Mouse (Mus musculus) brain, embryonic 14.5 days (tissue): ENCODE results near the gene Clmn. TPM values are rescaled to one million over a fixed set of nuclear protein-coding genes. Genes with fewer than 3 reads are reported as not detected.
A peak's percentile ranks its signal among the peaks of the same experiment; 100 is the strongest.

Experiments
- DNase-seq: peaks from one replicate; pipeline ENCODE4 v3.0.0-alpha.2; 2011; ENCODE audit warnings: low read depth
- CTCF ChIP-seq: fragments of 200-500 bp; IDR thresholded peaks from 2 replicates; pipeline ENCODE4 v1.5.1; 2012; ENCODE audit warnings: inconsistent platforms, mild to moderate bottlenecking, moderate library complexity, borderline replicate concordance; ENCODE audit not compliant: insufficient read depth, insufficient read length; ENCODE audit errors: extremely low read depth
- POLR2A ChIP-seq: fragments of 200-500 bp; IDR thresholded peaks from 2 replicates; pipeline ENCODE4 v1.6.1; 2012; ENCODE audit warnings: mild to moderate bottlenecking, inconsistent platforms, borderline replicate concordance; ENCODE audit not compliant: poor library complexity, insufficient read depth, insufficient read length, severe bottlenecking; ENCODE audit errors: extremely low read depth
- polyA plus RNA-seq: library from polyadenylated mRNA; depleted of rRNA; stranded (reverse); fragments of >200 nt; gene quantifications from 2 replicates; pipeline ENCODE4 v1.2.3, GENCODE M21; 2012

Gene Clmn
- polyA plus RNA-seq, 1 experiment: 3.2 TPM

DNA sequence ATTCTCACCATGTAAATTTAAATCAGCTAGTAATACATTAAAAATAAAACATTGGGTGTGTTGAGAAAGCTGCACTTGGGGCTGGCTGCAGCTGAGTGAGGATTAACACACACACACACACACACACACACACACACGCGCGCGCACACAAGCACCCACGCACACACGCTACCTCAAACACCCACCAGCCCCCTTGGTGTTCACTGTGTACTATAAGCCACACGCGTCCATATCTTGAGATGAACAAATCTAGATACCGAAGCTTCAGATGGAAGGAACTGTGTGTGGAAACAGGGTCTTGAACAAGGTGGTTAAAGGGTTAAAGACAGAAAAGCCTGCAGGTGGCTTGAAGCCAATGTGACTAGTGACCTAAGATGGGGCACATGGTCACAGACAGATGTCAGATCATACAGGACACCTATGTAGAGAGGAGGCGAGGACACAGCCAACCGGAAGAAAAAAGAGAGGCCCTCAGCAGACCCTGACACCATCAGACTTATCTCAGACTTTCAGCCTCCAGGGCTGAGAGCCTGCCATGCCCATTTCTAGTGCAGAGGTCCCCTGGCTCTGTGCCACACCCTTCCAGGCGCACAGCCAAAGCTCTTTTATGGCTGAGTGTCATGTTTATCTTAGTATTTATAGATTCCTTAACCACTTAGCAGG lies 40.5 kb downstream of the Clmn start:
- DNase-seq: peak; percentile 92
- TF ChIP-seq CTCF (no peak), POLR2A (no peak)

DNA sequence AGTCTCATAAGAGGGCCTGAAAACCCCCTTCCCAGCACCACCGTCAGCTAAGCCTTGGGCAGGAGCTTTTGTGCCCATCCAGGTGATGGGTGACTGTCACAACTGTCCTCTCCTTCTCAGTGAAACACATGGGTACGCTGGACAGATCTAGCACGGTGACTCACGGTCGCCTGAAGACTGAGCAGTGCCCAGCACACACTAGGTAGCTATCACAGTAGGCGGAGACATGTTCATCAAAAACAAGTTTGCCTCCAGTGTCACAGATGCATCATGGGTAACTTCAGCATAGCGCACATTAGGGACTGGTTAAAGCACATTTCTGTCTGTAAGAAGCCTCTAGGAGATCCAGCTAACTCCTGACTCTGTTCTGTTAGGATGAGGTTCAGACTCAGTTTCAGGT lies 41.2 kb downstream of the Clmn start:
- DNase-seq: no peak
- TF ChIP-seq POLR2A: no peak
- no peak for TF ChIP-seq CTCF

DNA sequence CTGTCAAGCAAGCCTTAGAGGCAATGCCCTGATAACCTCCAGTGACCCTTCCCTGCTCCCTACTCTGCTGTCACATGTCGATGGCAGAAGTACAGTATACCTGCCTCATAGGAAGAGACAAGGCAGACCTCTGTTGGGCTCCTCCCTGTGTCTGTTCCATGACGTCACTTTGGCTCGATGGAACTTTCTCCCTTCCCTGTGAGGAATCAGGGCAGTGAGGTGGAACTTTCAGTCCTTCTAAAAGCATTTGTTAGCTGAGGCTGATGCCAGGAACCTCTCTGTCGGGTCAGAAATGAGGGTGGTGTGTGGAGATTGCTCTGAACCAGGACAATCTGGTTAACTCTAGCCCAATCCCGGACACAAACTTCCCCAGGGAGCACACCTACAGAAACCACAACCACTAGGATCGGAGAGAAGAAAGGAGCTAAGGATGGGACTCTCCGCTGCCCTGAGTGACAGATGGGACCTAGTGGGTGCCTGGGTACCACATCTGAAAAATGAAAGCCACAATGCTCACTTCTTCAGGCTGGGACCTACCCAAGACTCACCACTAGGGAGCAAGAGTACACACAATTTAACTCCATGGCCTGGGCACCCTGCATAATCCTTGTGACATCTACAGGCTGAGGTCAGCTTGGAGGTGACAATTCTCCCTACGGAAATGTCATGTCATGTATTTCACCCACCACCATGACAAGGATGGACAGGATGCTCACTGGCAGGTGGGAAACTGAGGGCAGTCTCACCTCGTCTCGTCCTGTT lies 41.9 kb downstream of the Clmn start:
- no peak for DNase-seq
- TF ChIP-seq CTCF (no peak), POLR2A (no peak)

DNA sequence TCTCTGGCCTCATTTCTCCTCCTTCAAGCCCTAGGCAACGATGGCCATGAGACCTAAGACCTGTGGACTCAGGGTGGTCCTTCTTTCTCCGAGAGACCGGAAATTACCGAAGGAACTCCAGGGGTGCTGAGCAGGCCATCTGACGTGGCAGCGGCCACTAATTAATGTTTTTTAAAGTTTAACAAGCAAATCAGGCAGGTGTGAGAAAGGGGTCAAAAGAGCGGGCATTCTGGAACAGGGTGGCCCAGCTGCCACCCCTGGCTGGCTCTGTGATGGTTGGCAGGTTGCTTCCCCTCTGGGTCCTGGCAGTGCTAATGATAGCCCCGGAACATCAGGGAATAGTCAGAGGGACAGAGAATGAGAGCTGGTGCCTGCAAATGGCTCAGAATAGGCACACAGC lies 42.7 kb downstream of the Clmn start:
- DNase-seq: no peak
- no peak for TF ChIP-seq CTCF
- no peak for TF ChIP-seq POLR2A

DNA sequence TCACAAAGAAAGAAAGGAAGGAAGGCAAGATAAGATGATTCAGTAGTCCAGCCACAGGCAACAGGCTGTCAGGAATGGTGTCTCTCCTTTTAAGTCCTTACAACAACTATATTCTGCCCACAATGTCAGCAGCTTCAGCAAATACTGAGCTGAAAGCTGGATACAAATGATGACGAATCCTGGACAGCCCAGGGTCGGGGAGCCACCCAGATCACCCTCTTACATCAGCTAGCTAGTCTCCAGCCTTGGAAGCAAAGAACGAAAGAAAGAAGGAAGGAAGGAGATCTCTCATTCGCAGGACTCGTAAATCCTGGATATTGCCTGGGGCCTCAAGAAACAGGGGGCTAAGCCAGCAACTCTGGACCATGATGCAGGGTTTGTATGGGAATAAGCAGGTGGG lies 44.8 kb downstream of the Clmn start:
- no peak for DNase-seq
- TF ChIP-seq CTCF (no peak), POLR2A (no peak)

DNA sequence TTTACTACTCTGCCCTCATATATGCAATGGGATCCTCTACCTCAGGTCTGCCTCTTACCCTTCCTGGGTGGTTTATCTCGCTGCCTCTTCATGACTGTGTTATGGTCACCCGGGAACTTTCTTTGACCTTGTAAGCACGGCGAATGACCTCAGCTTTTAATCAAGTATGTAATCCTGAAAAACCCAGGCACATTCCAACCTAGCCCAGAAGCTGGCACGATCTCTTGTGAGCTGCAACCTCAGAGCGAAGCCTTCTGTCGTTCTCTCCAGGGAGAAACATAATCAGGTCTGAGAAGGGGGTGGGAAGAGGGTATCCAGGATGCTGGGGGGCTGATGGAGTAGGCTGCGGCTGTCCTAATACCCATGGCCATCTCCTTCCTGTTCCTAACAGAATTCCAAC lies 45.8 kb downstream of the Clmn start:
- no peak for TF ChIP-seq CTCF
- TF ChIP-seq POLR2A: no peak
- no peak for DNase-seq

DNA sequence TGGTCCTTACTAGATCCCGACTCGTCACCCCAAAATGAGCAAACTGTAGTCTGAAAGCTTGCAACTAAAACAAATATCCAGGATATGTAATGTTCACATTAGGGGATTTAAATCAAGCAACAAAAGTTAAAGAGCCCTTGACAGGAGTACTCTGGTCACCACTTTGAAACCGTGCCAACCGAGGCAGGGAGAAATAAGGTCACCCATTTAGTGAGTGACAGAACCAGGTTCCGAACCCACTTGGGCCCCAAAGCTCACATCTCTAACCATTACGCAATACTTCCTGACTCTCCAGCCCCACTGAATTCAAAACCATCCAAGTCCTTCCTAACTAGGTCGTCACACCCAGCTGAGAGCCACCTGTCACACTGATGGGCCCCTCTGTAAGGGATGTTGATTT lies 46.8 kb downstream of the Clmn start:
- TF ChIP-seq CTCF (no peak), POLR2A (no peak)
- DNase-seq: no peak

DNA sequence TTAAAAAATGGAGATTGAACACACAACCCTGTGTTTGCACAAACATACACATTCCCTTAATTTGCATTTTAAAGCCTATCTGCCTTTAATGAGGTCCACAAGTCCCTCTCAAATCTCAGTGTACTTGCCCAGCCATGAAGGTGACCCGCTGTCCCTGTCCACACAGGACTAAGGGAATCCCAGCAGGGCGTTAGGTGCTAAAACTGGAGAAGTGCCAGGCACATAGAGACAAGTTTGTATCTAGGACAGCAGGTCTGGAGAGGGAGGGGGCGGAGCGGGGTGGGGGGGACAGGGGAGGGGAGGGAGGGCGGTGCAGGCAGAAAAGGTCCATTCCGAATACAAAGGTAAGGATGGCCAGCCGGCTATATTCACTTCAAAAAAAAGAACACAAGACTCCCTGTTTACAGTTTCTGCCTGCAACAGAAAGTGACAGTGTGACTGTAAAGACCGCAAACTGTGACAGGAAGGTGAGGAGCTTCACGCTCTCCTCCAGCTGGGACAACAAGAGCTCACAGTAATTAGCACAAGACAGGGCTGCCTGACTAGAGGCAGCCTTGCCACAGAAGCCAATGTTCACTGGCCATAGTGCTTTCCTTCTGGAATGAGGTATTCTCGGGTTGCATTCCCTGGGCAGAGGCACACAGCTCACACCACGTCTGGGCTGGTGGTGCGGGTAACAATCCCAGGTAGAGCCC lies 47.6 kb downstream of the Clmn start:
- no peak for TF ChIP-seq POLR2A
- DNase-seq: peak; percentile 63

DNA sequence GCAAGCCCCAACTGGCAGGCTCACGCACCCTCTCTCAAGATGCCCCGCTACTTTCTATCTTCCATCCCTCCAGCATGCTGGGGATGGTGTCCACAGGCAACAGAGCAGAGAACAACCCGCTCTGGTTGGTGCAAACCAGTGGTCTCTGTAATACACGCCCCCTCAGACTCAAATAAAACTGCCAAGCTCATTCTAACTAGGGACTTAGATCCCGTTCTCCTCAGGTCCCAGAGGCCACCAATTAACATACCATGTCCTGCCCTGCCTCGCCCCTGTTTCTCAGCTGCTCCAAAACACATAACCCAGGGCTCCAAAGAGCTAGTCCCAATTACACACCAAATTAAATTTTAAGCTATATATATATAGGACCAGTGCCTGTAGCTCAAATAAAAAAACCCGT lies 50.6 kb downstream of the Clmn start:
- TF ChIP-seq CTCF (no peak), POLR2A (no peak)
- DNase-seq: no peak

DNA sequence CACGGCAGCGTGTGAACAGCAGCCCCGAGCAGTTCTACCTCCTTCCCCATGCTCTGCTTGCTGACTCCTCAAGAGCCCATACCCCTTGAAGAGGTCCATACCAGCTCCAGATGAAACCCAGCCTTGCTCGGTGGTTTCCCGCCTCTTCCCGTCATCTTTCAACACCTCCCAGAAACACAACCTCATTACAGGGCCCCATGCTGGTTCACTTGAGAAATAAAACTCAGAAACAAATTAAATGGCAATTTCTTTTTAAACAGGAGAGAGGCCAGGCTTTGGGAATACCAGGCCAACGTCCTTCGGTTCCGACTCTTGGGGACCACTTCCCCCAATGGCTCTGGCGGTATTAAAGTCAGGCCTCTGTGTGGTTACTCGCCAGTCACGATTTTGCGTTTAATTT lies 51.1 kb downstream of the Clmn start:
- no peak for TF ChIP-seq CTCF
- no peak for TF ChIP-seq POLR2A
- DNase-seq: no peak

DNA sequence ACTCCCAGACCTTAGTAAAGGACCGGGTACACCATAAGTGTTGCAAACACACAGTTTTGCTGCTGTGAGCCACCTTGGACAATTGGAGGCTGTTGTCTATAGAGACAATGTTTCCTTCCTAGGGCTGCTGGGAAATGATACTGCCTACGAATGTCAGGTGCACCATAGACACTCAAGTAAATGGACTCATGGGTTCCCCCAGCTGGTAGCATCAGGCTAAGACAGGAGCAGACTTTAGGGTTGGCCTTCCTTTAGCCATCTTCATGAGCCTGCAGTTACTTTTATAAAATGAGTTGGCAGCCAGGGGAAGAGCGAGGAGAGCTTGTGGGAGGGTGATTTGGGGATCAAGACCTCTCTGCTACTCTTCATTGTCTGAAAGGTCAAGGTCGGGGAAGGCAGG lies 52.2 kb downstream of the Clmn start:
- no peak for TF ChIP-seq POLR2A
- peak; percentile 44; the same call in 1 of the 2 replicates for TF ChIP-seq CTCF
- DNase-seq: no peak

DNA sequence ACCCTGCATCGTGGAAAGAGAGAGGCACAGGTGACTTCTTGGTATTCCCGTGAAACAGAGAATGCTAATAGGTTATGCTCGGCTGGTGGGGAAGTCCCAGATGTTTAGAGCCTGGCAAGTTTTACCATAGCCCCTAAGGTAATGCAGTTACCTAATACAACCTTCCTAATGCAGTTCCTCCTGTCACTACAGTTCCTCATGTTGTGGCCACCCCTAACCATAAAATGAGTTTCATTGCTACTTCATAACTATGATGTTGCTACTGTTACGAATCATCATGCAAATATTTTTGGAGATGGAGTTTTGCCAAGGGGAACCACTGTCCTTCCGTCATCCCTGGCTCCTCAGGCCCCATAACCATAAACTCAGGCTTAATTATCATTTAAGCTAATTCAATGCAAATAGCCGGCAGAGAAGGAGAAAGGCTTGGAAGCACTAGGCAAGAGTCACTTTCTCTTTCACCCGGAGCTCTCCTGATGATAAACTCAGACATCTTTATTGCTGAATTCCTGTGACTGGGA lies 53.9 kb downstream of the Clmn start:
- TF ChIP-seq CTCF (no peak), POLR2A (no peak)
- DNase-seq: no peak
